Mouse (Mus musculus) layer of hippocampus, adult 18-20 months (tissue): ENCODE results near the gene Nfya. TPM values are rescaled to one million over a fixed set of nuclear protein-coding genes. Genes with fewer than 3 reads are reported as not detected.
A peak's percentile ranks its signal among the peaks of the same experiment; 100 is the strongest.

Experiments
- DNase-seq, 2 experiments: peaks; one replicate each; pipeline ENCODE4 v3.0.0; 2022; ENCODE audit warnings: low spot score in 2 of 2
- long read RNA-seq: library from polyadenylated mRNA; stranded (forward); transcript quantifications from one replicate; pipeline ENCODE4 v2.0.0, GENCODE M21; 2021
- total RNA-seq, 2 experiments: library from RNA; stranded (reverse); gene quantifications; 2 replicates each; pipeline ENCODE4 v1.2.3; 2021

The Nfya gene
- total RNA-seq, result 10 to 100 TPM; 28.4 to 31.7 TPM
- long read RNA-seq, partial matches to known transcripts, result 0 of 5 reads
- long read RNA-seq, other reads (novel, unspliced or antisense), result 3 of 5 reads

DNA sequence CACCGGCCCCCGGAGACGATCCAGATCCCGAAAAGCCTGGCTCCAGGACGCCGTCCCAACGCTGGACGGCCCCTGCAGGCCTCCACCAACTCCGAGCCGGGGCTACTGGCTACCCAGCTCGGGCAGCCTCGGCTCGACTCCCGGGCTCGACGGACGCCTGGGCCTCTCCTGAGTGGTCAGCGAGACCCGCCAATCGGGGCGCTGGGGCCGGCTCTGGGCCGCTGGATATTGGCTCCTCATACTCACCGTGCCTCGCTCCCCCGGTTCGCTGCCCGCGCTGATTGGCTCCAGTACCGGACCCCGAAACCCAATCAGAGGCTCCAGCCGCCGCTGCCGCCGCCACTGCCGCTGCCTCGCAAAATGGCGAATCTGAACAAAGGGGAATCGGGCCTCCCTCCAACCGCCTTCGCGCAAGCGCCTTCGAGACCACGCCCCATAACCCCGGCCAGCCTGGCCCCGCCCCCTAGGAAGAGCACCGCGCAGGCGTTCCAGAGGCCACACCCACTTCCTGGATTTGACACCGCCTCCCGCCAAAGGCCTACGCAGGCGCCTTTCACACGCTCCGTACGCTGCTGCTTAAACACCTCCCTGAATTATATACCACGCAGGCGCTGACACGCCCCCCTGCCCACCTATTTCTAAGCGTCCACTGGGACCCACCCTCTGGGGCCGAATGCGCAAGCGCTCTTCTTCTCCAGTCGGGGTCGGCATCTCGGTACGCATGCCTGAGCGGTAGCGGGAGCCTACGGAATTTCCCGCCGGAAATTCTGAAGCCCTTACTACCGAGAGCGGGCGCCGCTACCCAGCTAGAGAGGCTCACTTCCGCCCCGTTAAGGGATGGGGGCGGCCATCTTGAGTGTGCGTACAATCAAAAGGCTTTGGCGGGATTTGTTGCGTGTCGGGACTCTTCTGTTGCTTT lies at the start of gene Nfya, which contains the start of gene Oard1:
Gene Nfya (minus strand): TSS at position 527 of the 919 bp plus-strand sequence.
Gene Oard1 (plus strand): TSS at position 635 of the 919 bp plus-strand sequence.
- peak; percentile 100 for DNase-seq

GRCm38 (mm10) chr17:48457971-48458653 lies 48.4 kb upstream of the Nfya start:
- no peak for DNase-seq

DNA sequence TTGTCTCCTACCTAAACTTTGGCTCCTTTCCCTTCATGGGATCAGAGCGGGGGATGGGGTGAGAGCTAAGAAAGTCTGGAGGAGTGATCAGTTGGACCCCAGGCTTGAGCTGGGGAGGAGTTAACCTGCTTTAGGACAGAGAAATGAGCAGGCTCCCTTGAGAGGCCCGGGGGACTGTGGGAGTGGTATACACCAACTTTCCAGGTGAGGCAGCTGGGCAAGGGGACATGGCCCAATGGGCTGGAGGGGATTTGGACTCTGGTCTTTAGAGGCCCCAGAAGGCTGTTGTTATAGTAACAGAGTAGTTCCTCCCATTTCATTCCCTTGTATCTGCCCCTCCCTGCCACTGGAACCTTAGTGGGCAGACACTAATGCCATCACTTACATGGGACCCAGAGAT lies 46.2 kb upstream of the Nfya start:
- no peak for DNase-seq

- no peak for DNase-seq
These were observed 45.0 kb upstream of the Nfya start, which contains the start of gene Unc5cl for GRCm38 (mm10) chr17:48454688-48455087. Unc5cl (plus strand) TSS chr17:48454901.

GRCm38 (mm10) chr17:48454190-48454589 lies 44.5 kb upstream of the Nfya start:
- DNase-seq, result no peak

DNA sequence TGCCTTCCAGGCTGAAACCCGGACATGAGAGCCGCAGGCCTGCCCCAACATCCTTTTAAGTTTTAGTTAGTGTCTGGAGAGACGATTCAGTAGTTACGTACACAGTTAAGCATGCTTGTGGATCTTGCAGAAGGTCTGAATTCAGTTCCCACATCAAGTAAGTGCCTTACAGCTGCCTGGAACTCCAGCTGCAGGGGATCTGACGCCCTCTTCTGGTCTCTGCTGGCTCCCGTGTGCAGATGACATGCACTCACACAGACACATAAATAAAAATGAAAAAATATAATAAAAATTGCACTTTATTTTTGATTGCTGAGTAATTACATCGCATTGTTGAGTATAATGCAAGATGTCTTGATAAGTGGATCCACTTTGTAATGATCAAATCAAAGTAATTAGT lies 43.8 kb upstream of the Nfya start:
- DNase-seq, result no peak

- DNase-seq, result no peak
These were observed 42.2 kb upstream of the Nfya start for GRCm38 (mm10) chr17:48451753-48452444.

- no peak for DNase-seq
These were observed 41.6 kb upstream of the Nfya start, which contains the start of gene Tspo2 for GRCm38 (mm10) chr17:48451353-48451675. Tspo2 (minus strand) TSS chr17:48451522.

DNA sequence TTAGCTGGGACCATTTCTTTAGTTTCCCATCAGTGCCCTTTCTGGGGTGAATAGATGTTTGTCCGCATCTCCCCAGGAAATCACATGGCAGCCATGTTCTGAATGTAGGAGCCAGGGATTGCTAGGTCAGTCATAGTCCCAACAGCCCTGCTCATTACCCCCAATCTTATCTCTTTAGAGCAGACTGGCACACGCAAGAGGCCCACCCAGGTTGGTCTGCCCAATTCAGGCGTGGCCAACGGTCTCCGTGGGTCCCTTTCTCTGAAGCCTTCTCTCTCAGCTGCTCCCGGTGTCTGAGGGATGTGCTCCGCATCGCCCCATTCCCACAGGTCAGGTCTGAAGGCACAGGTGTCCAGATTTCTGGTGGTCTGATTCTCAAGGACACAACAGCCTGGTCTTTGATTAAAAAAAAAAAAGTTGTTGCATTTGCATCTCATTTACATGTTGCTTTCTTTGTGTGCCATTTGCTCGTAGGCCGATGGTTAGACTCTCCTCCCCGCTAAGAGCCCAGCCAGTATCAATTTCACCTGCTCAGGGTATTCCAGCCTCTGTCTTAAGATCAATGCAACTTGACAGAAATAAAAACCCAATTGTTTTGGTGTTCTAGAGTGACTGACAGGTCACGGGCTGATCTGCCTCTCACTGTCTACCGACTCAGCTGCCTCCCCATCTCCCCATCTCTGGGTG lies 41.1 kb upstream of the Nfya start:
- no peak for DNase-seq

- DNase-seq, result no peak
These were observed 38.0 kb upstream of the Nfya start for GRCm38 (mm10) chr17:48447675-48448074.

DNA sequence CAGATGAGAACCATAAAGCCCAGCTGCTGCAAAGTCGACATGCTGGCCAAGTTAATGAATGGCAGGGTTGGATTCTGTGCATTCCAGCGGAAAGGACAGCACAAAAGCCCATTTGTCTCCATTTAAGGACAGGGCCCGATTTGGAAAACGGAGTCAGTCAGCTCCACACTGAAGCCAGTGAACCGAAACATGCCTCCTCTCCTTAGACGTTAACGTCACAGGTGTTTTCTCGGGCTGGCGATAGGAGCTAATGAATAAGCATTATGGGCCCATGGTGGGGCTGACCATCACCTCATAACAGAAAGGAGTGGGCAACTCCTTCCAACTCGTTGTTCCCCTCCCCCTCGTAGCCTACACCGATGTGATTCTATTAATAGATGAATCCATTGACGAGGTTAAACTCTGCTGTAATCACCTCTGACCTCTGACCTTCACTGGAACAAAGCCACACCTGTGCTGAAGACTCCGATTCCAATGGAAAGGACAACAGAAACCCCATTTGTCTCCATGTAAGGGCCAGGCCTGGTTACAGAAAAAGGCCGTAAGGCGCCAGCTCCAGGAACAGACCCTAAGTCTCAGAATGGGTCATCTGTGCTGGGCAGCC lies 33.9 kb upstream of the Nfya start:
- no peak for DNase-seq

- no peak for DNase-seq
These were observed 33.2 kb upstream of the Nfya start for GRCm38 (mm10) chr17:48442745-48443457.

DNA sequence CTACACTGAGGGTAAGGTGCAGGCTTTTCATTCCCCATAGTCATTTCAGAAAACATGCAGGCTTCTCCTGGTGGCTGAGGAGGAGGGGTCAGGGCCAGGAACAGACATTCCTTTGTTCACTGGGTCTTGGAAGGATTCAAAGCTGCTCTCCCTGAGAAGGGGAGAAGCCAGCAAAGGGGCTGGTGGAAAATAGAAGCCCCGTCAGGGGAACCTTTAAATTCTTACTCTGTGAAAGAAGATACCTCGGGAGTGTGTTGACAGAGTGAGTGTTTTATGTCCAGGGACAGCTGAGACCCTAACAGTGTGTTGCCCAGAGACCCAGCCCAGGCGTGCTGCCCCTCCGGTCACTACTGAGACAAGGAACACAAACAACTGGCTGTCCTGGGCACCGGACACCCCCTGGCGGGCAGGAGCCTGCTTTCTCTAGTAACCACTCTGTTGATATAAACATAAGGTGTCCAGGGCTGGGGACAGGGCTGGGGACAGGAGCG lies 27.8 kb upstream of the Nfya start:
- DNase-seq, result no peak

DNA sequence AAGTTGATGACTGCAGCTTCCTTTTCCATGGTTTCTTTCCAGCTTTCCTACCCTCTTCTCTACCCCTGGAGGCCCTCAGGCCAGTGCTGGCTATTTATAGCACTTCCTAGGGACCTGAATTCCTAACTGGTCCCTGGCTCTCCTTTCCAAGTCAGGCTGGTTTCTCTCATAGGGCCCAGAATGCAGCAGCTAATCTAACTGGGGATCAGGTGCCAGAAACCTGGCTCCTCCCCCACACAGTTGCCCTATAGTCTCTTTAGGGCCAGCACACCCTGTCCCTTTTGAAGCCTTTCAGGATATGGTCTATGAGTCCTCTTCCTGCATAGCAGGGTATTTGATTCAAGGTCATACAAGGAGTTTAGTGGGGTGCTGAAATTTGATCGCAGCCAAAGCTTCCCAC lies 26.8 kb upstream of the Nfya start:
- DNase-seq, result no peak

GRCm38 (mm10) chr17:48434479-48434878 lies 24.8 kb upstream of the Nfya start:
- DNase-seq, result no peak

DNA sequence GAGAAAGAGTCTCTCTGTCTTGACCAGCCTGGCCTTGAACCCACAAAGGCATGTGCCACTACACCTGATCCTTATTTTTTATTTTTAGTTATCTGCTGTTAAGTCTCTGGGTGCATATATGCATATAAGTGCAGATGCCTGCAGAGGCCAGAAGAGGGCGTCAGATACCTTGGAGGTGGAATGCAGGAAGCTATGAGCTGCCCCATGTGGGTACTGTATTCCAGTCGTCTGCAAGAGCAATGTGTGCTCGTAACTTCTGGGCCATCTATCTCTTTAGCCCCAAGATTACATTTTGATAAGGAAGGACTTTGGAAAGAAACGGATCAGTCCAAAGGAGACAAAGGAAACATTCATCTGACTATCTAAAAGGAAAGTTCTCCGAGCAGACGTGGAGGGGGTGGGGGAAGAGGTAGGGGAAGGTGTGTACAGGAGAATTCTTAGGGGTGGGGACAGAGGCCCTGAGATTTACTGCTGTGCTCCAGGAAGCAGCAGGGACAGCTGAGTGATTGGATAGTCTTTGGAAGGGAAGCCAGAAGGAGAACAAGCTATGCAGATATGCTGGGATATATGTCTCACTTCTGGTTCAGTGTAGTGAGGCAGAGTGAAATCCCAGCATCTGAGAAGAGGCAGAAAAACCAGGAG lies 24.1 kb upstream of the Nfya start:
- DNase-seq, result no peak

DNA sequence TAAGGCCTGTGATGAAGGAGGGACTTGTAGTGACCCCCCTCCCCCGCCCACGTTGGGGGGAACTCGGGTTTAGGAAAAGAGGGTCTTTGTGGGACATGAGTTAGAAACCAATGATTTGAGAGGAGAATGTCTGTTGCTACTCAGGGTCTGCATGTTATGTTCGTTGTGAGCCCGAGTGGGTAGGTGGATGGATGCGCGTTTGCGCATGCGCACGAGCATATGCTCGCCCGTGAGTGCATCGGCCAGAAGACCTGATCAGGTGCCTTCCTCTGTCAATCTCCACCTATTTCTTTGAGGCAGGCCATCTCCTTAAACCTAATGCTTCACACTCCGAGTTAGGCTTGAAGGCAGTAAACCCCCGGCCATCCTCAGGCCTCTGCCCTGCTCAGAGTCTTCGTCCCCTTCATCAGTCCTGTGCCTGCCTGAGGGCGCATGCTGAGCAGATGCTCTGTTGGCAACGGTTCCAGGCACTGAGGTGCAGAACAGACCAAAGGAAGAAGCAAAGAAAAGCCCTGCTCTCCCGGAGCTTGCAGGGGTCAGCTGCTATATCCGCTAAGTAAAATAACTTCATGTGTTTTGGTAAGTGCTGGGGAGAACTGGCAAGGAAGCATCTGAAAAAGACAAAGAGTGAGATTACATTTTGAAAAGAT lies 23.4 kb upstream of the Nfya start:
- DNase-seq, result no peak

GRCm38 (mm10) chr17:48432158-48432980 lies 22.7 kb upstream of the Nfya start, which contains the start of gene Apobec2:
Apobec2 (minus strand) TSS chr17:48432930.
- no peak for DNase-seq
